Mouse (Mus musculus) retina, adult 2 months (tissue): ENCODE measurements around the gene Srp68.

Source experiments
- DNase-seq: peaks from one replicate; pipeline ENCODE4 v3.0.0-alpha.2; 2012; ENCODE audit warnings: low read depth, low spot score

Srp68 gene

DNA sequence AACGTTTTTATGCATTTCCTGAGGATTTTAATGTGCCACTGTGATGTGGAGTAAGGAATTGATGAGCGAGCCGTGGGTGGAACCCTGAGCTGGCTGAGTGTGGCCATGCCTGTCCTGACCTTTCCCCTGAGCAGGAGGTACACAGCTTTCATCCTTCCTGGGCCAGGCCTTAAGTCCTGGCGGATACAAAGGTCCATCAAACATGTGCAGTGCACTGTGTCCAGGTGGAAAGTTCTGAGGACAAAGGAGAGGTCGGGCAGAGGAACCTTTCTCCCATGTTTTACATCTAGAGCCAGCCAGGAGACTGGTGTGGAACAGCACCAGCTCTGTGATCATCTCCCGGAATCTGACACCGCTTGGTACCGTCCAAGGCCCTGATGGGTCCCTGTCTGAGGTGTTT, 64.8 kb downstream of the Srp68 start:
- no peak for DNase-seq

DNA sequence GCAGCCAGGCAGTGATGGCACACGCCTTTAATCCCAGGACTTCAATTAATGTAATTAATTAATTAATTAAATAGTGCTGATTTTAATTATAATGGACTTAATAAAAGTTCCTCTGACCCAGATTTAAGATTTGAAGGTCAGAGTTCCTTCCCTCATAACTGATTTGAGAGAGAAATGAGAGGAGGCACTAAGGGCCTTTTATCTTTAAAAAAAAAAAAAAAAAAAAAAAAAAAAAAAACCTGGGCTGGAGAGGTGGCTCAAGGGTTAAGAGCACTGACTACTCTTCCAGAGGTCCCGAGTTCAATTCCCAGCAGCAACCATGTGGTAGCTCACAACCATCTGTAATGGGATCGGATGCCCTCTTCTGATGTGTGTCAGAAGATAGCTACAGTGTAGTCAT, 65.4 kb downstream of the Srp68 start:
- DNase-seq = no peak

DNA sequence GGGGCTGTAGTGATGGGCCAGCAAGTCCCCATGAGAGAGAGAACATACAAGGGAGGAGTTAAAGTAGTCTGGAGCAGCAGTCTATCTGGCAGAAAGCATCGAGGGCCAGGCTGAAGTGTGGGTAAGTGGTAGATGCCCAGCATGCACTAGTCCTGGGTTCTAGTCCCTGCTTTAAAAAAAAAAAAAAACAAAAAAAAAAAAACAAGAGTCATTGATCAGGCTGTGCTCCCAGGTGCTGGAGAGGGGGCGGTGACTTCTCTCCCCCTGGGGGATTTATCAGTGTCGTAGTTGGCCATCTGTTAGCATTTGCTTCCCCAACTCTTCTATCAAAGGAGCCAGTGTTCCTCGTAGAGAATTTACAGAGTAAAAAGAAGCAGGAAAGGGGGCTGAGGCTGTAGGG, 67.3 kb downstream of the Srp68 start:
- no peak for DNase-seq

GRCm38 (mm10) chr11:116203150-116203549, 70.9 kb downstream of the Srp68 start:
- no peak for DNase-seq

DNA sequence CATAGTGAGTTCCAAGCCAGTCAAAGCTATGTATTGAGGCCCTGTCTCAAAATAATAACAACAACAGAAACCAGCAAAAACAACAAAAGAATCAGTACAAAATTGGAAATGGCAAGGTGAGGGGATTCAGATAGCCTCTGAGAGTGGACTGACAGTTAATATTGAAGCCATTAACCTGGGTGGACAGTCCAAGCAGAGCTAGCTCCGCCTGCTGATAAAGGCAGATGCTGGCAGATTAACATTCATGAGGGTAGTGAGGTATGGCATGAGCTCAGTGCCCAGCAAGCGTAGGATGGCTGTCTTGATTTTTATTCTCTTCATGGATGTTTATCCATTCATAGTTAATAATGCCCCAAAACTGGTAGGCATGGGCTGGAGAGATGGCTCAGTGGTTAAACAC, 72.9 kb downstream of the Srp68 start:
- no peak for DNase-seq

GRCm38 (mm10) chr11:116198639-116199531, 75.1 kb downstream of the Srp68 start, which contains the start of the genes Ten1 and Acox1:
TSS of gene Ten1 (plus strand) at chr11:116198855.
TSS of gene Acox1 (minus strand) at chr11:116199045.
- peak; percentile 89 for DNase-seq

GRCm38 (mm10) chr11:116198132-116198531, 75.9 kb downstream of the Srp68 start:
- DNase-seq = no peak

- DNase-seq = no peak
Measured at GRCm38 (mm10) chr11:116197584-116197906, 76.5 kb downstream of the Srp68 start.

DNA sequence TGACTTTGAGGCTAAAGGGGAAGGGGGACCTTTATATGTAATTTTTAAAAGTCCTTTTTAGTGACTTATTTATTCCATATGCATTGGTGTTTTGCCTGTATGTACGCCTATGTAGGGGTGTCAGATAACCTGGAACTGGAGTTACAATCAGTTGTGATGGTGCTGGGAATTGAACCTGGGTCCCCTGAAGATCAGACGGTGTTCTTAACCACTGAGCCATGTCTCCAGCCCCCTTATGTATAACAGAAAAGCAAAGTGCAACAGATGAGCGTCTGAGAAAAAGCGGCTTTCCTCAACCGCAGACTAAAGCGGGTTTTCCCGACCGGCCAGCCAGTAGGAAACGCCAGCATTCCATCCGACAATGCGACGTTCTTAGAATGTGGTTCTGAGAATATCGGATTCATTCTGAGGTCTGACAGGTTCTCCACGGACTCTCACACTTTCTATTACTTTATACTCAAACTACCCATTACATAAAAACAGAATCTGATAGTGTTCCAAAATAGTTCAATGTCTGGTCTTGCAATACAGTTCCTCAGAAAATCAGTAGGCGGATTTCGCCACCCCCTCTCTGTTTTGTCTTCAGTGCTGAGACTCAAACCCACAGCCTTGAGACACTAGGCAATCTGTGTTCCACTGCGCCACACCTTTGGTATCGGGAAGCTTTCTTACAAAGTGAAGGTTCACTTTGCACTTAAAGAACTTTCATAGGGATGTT, 77.0 kb downstream of the Srp68 start:
- DNase-seq = no peak

DNA sequence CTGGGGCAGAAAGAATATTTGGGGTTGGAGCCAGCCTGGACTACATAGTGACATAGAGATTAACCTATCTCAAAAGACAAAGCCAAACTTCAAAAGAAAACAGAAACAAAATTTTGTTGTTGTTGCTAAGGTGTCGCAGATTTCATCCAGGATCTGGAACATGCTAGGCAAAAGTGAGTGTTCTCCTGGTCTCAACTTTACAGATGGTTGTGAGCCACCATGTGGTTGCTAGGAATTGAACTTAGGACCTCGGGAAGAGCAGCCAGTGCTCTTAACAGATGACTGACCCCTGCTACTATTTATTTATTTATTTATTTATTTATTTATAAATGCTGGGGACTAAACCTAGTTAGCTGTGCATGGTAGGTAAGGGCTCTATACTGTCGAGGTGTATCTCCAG, 77.7 kb downstream of the Srp68 start:
- DNase-seq = no peak

DNA sequence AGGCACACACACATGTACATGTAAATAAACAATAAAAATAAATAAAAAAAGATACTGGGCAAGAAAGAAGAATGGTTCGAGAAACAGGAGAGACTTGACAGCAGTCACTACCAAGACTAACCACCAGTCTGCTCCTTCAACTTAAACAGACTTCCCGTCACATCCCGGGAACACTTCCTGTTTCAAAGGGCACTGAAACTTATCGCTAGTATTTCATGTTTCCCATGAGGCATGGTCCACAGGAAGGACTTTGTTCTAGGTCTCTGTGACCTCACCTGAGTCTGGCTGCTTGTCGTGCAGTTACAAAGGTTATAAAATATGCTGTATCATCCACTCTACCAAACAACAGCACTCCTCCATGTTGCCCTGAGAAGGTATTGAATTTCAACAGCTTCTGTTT, 78.8 kb downstream of the Srp68 start:
- no peak for DNase-seq
